Mouse (Mus musculus): ENCODE measurements around the gene Vhl. TPM values are rescaled to one million over a fixed set of nuclear protein-coding genes. Genes with fewer than 3 reads are reported as not detected.

Vhl gene
- 64.1 and 72.3 TPM in 2 replicates for polyA plus RNA-seq (2012; rRNA removed)

DNA sequence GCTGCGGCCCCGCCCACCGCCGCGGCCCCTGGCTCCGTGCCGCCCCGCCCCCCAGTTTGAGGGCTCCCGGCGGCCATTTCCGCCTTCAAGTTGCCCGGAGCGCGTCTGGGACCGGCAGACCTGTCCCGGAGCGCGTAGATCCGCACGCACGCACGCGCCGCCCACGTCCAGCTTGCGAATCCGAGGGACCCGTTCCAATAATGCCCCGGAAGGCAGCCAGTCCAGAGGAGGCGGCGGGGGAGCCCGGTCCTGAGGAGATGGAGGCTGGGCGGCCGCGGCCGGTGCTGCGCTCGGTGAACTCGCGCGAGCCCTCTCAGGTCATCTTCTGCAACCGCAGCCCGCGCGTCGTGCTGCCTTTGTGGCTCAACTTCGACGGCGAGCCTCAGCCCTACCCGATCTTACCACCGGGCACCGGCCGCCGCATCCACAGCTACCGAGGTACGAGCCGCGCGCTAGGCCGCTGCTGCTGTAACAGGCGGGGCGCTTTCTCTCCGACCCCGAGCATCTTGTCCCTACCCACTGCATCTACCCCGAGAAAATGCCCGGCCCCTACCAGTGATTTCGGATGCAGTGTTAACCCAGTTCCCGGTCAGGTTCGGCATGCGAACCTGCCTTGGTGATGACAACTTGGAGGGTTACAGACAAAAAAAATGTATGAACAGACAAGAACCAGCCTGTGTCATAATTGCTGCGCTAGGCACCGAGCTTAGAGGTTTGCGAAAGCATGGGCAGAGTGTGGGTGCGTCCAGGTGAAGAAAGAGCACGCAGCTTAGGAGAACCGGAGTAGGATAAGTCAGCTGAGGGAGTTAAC is at the start of gene Vhl:
Gene Vhl, plus strand, starts transcription at position 19 of the 811 bp plus-strand sequence.

DNA sequence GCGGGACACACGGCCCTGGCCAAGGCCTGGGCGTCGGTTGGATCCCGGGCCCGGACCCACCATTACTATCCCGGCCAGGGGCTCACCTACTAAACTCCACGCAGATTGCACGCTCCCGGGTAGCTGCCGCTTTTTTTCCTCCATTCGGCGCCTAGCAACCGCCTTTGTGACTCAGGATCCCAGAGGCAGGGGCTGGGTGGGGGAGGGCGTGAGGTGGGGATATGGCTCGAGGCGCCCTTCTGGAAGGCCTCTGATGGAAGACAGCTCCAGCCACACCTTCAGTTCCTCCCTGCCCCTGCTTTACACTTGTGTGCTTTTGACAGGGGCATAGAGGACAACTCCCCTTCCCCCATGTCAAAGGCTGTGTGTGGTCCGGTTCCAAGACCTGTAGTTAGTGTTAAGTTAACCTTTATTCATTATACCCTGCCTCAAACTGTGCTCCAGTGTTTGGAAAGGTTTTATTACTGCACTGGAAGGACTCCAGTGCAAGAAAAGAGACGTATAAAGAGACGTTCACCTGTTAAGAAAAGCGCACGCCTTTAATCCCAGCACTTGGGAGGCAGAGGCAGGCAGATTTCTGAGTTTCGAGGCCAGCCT is 23.1 kb upstream of the Vhl start, which contains the start of gene Fancd2os:
Gene Fancd2os, minus strand, starts transcription at position 173 of the 597 bp plus-strand sequence.

GRCm38 (mm10) chr6:113604432-113605223 is 19.1 kb upstream of the Vhl start, which contains the start of gene Brk1:
Brk1 (plus strand) TSS chr6:113604772.

GRCm38 (mm10) chr6:113638302-113639040 is 14.7 kb downstream of the Vhl start, which contains the start of gene Irak2:
Irak2 (plus strand) TSS chr6:113638467.

Other genes starting within 250 kb of the Vhl start
- 60.1 and 63.2 TPM in 2 replicates for gene Tada3, start 246.1 kb upstream of the Vhl start, polyA plus RNA-seq (2012; rRNA removed)
- gene Arpc4, start 245.8 kb upstream of the Vhl start, polyA plus RNA-seq (2012; rRNA removed), result 101 and 116 TPM in 2 replicates
- gene Ttll3, start 234.7 kb upstream of the Vhl start, polyA plus RNA-seq (2012; rRNA removed), result 25.0 and 29.2 TPM in 2 replicates
- 33.6 and 35.6 TPM in 2 replicates for gene Rpusd3, start 204.6 kb upstream of the Vhl start, polyA plus RNA-seq (2012; rRNA removed)
- gene Cidec, start 188.2 kb upstream of the Vhl start, polyA plus RNA-seq (2012; rRNA removed), result 0.04 and 0.06 TPM in 2 replicates
- 59.4 and 62.8 TPM in 2 replicates for gene Jagn1, start 181.4 kb upstream of the Vhl start, polyA plus RNA-seq (2012; rRNA removed)
- gene Il17re, start 165.5 kb upstream of the Vhl start, polyA plus RNA-seq (2012; rRNA removed), result 0.07 and 1.1 TPM in 2 replicates
- 3.1 and 5.9 TPM in 2 replicates for gene Il17rc, start 152.5 kb upstream of the Vhl start, polyA plus RNA-seq (2012; rRNA removed)
- 38.9 and 41.5 TPM in 2 replicates for gene Creld1, start 140.7 kb upstream of the Vhl start, polyA plus RNA-seq (2012; rRNA removed)
- gene Prrt3, start 122.0 kb upstream of the Vhl start, polyA plus RNA-seq (2012; rRNA removed), result 5.6 and 6.7 TPM in 2 replicates
- gene Emc3, start 92.3 kb upstream of the Vhl start, polyA plus RNA-seq (2012; rRNA removed), result 56.0 and 56.9 TPM in 2 replicates
- gene Fancd2, start 92.3 kb upstream of the Vhl start, polyA plus RNA-seq (2012; rRNA removed), result 7.6 and 10.1 TPM in 2 replicates
- 0.05 TPM in 1 of 2 replicates, not detected in the other for gene Fancd2os, start 23.2 kb upstream of the Vhl start, polyA plus RNA-seq (2012; rRNA removed)
- gene Brk1, start 19.2 kb upstream of the Vhl start, polyA plus RNA-seq (2012; rRNA removed), result 234 and 239 TPM in 2 replicates
- gene Irak2, start 14.5 kb downstream of the Vhl start, polyA plus RNA-seq (2012; rRNA removed), result 3.2 and 5.4 TPM in 2 replicates
- 28.4 and 28.5 TPM in 2 replicates for gene Tatdn2, start 73.1 kb downstream of the Vhl start, polyA plus RNA-seq (2012; rRNA removed)
- 0.29 and 0.66 TPM in 2 replicates for gene Ghrl, start 95.9 kb downstream of the Vhl start, polyA plus RNA-seq (2012; rRNA removed)
- gene Sec13, start 116.8 kb downstream of the Vhl start, polyA plus RNA-seq (2012; rRNA removed), result 213 TPM in 2 replicates